Mouse (Mus musculus) cortical plate, adult 2 months (tissue): ENCODE data around the gene Saysd1. TPM values are rescaled to one million over a fixed set of nuclear protein-coding genes. Genes with fewer than 3 reads are reported as not detected.

Experiments
- H3K27ac ChIP-seq: fragments of 200-500 bp; 2 replicates; pipeline ENCODE4 v1.5.1; 2012; ENCODE audit warnings: low read length, control low read depth, inconsistent platforms; ENCODE audit not compliant: insufficient read depth
- H3K4me1 ChIP-seq: fragments of 200-500 bp; 2 replicates; pipeline ENCODE4 v1.6.1; 2011; ENCODE audit warnings: low read length; ENCODE audit not compliant: control insufficient read depth, insufficient read depth
- H3K4me3 ChIP-seq: fragments of 200-500 bp; 2 replicates; pipeline ENCODE4 v1.5.1; 2011; ENCODE audit warnings: mild to moderate bottlenecking, low read length, control low read depth; ENCODE audit not compliant: insufficient read depth
- CTCF ChIP-seq: fragments of 200-500 bp; IDR thresholded peaks from 2 replicates; pipeline ENCODE4 v1.5.1; 2011; ENCODE audit warnings: mild to moderate bottlenecking, control low read depth, low read length; ENCODE audit not compliant: insufficient read depth; ENCODE audit errors: extremely low read depth
- POLR2A ChIP-seq: fragments of 200-500 bp; IDR thresholded peaks from 2 replicates; pipeline ENCODE4 v1.6.1; 2011; ENCODE audit warnings: mild to moderate bottlenecking, low read length, control low read depth; ENCODE audit not compliant: insufficient read depth; ENCODE audit errors: extremely low read depth
- polyA plus RNA-seq: library from polyadenylated mRNA; depleted of rRNA; stranded (reverse); fragments of >200 nt; gene quantifications from 2 replicates; pipeline ENCODE4 v1.2.3, GENCODE M21; 2012

The Saysd1 gene
- polyA plus RNA-seq, 1 experiment: 8.3 TPM

- H3K27ac ChIP-seq: no peak overlapping the region
- TF ChIP-seq CTCF (no peak), POLR2A (no peak)
- no peak overlapping the region for H3K4me3 ChIP-seq
- H3K4me1 ChIP-seq: no peaks in the 10 kb centered on the region
These were observed 9.5 kb upstream of the Saysd1 start for GRCm38 (mm10) chr14:20147854-20148253.

- TF ChIP-seq CTCF: no peak
- no peak for TF ChIP-seq POLR2A
- H3K4me3 ChIP-seq: no peak overlapping the region
- H3K27ac ChIP-seq: 0 out of 2 replicates have a peak overlapping the region, but pooled peaks have one; percentile 40
- H3K4me1 ChIP-seq: no peaks in the 10 kb centered on the region
These were observed 5.8 kb upstream of the Saysd1 start for GRCm38 (mm10) chr14:20144093-20144492.

DNA sequence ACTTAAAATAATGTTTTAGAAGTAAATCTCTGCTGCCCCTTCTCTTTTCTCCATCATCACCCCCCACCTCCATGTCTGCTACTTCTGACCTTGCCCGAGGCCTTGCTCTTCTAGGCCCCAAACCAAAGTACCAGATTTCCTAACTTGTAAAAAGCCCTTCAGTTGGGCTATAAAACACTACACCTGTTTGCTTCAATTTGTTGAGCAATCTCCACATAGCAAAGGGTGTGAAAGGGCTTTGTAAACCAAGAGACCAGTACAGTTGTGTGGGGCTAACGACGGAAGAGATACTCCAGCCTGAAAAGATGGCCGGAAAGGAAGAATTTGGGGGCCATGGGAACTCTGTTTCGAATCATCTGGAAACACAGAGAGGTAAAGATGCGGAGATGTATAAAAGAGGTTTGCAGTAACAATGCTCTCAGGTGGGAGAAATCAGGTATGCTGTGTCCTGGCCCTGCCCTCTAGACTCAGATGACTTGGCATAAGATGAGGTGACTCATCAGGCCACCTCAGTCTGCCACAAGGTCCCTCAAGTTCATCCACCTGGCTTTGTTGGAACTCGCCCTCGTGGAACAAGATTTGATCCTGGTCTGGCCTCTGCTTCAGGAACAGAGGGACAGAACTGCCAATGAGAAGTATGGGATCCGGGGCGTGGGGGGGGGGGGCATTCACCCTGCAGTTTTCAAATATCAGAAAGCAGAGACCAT lies 3.2 kb downstream of the Saysd1 start:
- Histone ChIP-seq H3K4me3 (no peak overlapping the region), H3K27ac (no peak overlapping the region), H3K4me1 (no peaks in the 10 kb centered on the region)
- TF ChIP-seq POLR2A (no peak), CTCF (no peak)

DNA sequence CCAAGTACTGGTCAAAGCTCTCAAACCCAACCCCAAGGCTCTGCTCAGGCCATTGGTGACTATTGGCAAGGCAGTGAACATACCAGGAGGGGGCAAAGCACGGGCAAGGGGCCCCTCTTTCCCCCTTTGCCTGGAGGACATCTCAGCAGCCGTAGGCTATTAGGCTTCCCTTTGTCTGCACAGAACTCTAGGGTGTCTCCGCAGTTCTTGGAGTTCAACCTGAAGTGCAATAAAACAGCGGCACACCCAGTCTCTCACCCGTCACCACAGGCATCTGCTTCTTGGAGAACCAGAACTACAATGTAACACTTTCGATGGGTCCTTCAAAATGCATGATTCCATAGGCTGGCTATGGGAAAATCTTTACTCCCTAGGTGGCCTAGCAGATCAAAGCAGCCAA lies 10.2 kb downstream of the Saysd1 start:
- Histone ChIP-seq H3K27ac (no peak overlapping the region), H3K4me3 (no peak overlapping the region), H3K4me1 (no peaks in the 10 kb centered on the region)
- TF ChIP-seq POLR2A (no peak), CTCF (no peak)

- Histone ChIP-seq H3K4me3 (no peak overlapping the region), H3K27ac (no peak overlapping the region), H3K4me1 (no peaks in the 10 kb centered on the region)
- TF ChIP-seq POLR2A: no peak
- no peak for TF ChIP-seq CTCF
These were observed 10.8 kb downstream of the Saysd1 start for GRCm38 (mm10) chr14:20127406-20128087.

GRCm38 (mm10) chr14:20120868-20121267 lies 17.5 kb downstream of the Saysd1 start:
- Histone ChIP-seq H3K4me3 (no peak overlapping the region), H3K27ac (no peak overlapping the region), H3K4me1 (no peaks in the 10 kb centered on the region)
- no peak for TF ChIP-seq CTCF
- no peak for TF ChIP-seq POLR2A

- H3K27ac ChIP-seq: no peak overlapping the region
- TF ChIP-seq CTCF: no peak
- TF ChIP-seq POLR2A: no peak
- no peaks in the 10 kb centered on the region for H3K4me1 ChIP-seq
- H3K4me3 ChIP-seq: no peak overlapping the region
These were observed 18.3 kb downstream of the Saysd1 start for GRCm38 (mm10) chr14:20120012-20120411.

DNA sequence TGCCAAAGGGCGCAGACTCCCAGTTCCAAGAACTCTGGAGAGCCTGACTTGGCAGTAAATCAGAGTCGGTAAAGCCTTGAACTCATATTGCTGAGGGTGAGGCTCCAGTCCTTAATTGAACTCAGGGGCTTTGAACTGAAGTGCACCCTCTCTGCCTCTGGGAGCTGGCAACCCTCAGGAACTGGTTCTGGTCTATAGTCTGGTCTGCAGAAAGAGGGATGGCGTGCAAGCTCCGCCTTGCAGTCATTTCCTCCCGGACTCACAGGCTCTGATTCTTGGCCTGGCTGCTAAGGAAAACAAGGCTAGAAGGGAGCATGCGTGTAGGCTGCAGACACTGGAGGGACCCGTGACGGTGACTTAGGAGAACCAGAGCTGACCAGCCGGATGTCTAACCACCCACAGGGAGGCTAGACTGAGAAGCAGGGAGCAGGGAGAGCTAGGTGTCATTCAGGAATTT lies 22.2 kb downstream of the Saysd1 start:
- no peak overlapping the region for H3K27ac ChIP-seq
- H3K4me1 ChIP-seq: no peaks in the 10 kb centered on the region
- H3K4me3 ChIP-seq: no peak overlapping the region
- TF ChIP-seq POLR2A (no peak), CTCF (no peak)

- TF ChIP-seq POLR2A (no peak), CTCF (no peak)
- no peak overlapping the region for H3K4me3 ChIP-seq
- no peak overlapping the region for H3K27ac ChIP-seq
- no peaks in the 10 kb centered on the region for H3K4me1 ChIP-seq
These were observed 23.4 kb downstream of the Saysd1 start for GRCm38 (mm10) chr14:20114951-20115350.

DNA sequence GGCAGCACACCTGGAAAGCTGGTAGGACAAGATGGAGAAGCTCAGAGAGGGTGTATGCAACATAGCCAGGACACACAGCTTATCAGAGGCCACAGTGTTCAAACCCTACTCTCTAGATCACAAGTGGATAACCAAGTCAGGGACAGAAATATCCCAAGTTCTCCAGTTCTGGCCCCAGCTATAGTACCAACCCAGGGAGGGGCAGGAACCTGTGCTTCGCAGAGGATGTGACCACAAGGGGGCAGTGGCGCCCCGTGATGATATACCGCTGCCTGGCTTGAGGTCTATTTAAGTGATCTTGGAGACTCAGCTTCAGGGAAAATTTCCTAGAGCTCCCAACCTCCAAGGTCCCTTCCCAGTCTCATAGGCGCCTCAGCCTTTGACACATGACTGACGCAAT lies 24.4 kb downstream of the Saysd1 start:
- no peak overlapping the region for H3K4me3 ChIP-seq
- TF ChIP-seq CTCF: peak; percentile 93
- no peak for TF ChIP-seq POLR2A
- no peak overlapping the region for H3K27ac ChIP-seq
- H3K4me1 ChIP-seq: no peaks in the 10 kb centered on the region
